Mouse (Mus musculus) E14TG2a.4 (cell line): Measurements from ENCODE around the gene Tspo2.

Source experiments
- H3K27me3 ChIP-seq: 2 replicates; pipeline ENCODE4 v1.6.1; 2014; ENCODE audit warnings: low read length, control low read depth; ENCODE audit not compliant: insufficient read depth
- H3K36me3 ChIP-seq: 2 replicates; pipeline ENCODE4 v1.6.1; 2014; ENCODE audit warnings: low read length, control low read depth; ENCODE audit not compliant: insufficient read depth
- H3K4me1 ChIP-seq: replicated peaks from 2 replicates; pipeline ENCODE4 v1.6.1; 2014; ENCODE audit warnings: low read depth, low read length, control low read depth
- H3K4me3 ChIP-seq: replicated peaks from 2 replicates; pipeline ENCODE4 v1.5.1; 2014; ENCODE audit warnings: mild to moderate bottlenecking, low read length
- H3K9me3 ChIP-seq: 2 replicates; pipeline ENCODE4 v1.6.1; 2014; ENCODE audit warnings: low read length, control low read depth
- CTCF ChIP-seq: conservative IDR thresholded peaks from 2 replicates; pipeline ENCODE4 v1.5.1; 2014; ENCODE audit warnings: low read length
- NANOG ChIP-seq: IDR thresholded peaks from 2 replicates; pipeline ENCODE4 v1.6.1; 2014; ENCODE audit warnings: borderline replicate concordance, low read length, mixed read lengths
- POU5F1 ChIP-seq: IDR thresholded peaks from 2 replicates; pipeline ENCODE4 v1.6.1; 2014; ENCODE audit warnings: low read length, borderline replicate concordance

Gene Tspo2

DNA sequence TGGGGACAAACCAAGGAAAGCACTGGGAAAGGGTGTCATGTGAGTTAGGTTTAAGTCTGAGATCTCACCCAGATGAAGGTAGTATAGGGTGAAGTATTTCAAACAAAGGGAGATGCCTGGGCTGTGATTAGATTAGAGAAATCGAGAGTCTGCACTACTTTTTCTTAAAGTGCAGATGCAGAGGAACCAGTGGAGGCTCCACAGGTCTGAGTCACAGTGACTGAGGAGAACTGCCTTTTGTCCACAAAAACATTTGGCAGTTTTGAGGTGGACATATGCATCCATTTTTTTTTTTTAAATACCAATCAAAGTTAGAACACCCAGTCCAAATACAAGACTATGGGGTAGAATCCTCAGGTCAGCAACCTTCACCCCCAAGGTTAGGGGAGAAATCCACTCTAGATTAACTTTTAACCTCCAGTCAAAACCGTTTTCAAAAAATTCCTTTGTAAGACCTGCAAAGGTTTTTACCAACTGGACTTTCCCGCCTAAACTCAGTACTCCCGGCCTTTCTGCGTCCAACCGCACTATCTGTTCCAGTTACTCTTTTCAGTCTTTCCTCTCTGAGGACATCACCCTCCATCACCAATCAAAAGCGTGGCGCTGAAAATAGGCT, 43.3 kb downstream of the Tspo2 start:
- Histone ChIP-seq H3K27me3 (no peaks in the 10 kb centered on the region), H3K36me3 (peaks cover 47% of the 10 kb centered on the region), H3K9me3 (no peaks in the 10 kb centered on the region), H3K4me1 (peaks cover 51% of the 10 kb centered on the region), H3K4me3 (peak overlapping the region; percentile 99)
- TF ChIP-seq POU5F1: no peak
- no peak for TF ChIP-seq CTCF

DNA sequence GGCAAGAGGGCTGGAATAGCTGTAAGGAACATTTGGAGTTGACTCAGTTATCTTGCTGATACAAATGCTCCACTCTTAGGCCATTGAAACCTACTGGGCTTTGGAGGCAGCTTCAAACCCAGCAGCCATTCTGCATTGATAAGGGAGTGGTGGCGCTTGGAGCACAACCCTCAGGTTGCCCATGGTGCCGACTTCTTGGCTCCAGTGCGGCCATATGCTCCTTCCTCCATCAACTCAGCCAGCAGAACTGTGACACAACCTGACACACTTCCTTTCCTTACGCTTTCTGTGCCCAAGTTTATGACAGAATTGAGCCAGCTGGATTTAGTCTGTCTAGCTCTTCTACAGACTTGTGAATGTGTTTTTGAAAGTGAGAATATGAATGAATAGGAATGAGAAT, 44.2 kb downstream of the Tspo2 start:
- H3K27me3 ChIP-seq: no peaks in the 10 kb centered on the region
- no peaks in the 10 kb centered on the region for H3K9me3 ChIP-seq
- peaks cover 51% of the 10 kb centered on the region for H3K4me1 ChIP-seq
- peak overlapping the region; percentile 99 for H3K4me3 ChIP-seq
- TF ChIP-seq POU5F1 (no peak), CTCF (no peak), NANOG (no peak)
- peaks cover 45% of the 10 kb centered on the region for H3K36me3 ChIP-seq

DNA sequence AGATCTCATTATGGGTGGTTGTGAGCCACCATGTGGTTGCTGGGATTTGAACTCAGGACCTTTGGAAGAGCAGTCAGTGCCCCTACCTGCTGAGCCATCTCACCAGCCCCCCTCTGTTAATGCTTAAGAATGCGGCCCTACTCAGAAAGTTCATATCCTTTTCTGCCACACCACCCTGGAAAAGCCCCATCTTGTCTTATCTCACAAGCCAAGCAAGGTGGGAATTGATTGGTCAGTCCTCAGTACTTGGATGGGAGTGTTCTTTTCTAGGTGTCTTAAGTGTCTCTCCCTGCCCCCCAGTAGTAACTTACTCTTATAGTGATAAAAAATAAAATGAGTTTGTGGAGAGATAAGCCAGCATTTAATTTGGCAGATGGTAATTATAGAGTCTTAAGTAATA, 46.6 kb downstream of the Tspo2 start:
- H3K4me3 ChIP-seq: no peak overlapping the region
- H3K4me1 ChIP-seq: peaks cover 40% of the 10 kb centered on the region
- no peaks in the 10 kb centered on the region for H3K27me3 ChIP-seq
- peaks cover 57% of the 10 kb centered on the region for H3K36me3 ChIP-seq
- TF ChIP-seq NANOG: no peak
- no peak for TF ChIP-seq POU5F1
- TF ChIP-seq CTCF: no peak
- H3K9me3 ChIP-seq: no peaks in the 10 kb centered on the region

GRCm38 (mm10) chr17:48403848-48404247, 47.5 kb downstream of the Tspo2 start:
- Histone ChIP-seq H3K27me3 (no peaks in the 10 kb centered on the region), H3K4me1 (peaks cover 42% of the 10 kb centered on the region), H3K36me3 (peaks cover 65% of the 10 kb centered on the region), H3K4me3 (no peak overlapping the region), H3K9me3 (no peaks in the 10 kb centered on the region)
- no peak for TF ChIP-seq NANOG
- no peak for TF ChIP-seq CTCF
- TF ChIP-seq POU5F1: no peak

DNA sequence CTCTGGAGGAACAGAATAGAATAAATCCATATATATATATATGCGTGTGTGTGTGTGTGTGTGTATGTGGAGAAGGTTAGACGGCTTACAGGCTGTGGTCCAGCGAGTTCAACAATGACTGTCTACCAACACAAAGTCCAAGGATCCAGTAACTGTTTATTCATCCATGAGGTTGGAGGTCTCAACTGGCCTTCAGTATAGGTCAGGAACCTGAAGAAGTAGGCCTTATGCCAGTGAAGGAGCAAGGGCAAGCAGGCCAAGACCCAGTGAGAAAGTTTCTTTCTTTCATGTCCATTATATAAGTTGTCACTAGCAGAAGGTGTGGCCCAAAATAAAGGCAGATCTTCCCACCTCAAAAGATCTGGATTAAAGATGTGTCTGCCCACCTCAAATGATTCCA, 48.6 kb downstream of the Tspo2 start:
- Histone ChIP-seq H3K27me3 (no peaks in the 10 kb centered on the region), H3K4me3 (no peak overlapping the region), H3K9me3 (no peaks in the 10 kb centered on the region), H3K36me3 (peaks cover 76% of the 10 kb centered on the region), H3K4me1 (peaks cover 45% of the 10 kb centered on the region)
- no peak for TF ChIP-seq POU5F1
- TF ChIP-seq CTCF: no peak
- TF ChIP-seq NANOG: no peak

DNA sequence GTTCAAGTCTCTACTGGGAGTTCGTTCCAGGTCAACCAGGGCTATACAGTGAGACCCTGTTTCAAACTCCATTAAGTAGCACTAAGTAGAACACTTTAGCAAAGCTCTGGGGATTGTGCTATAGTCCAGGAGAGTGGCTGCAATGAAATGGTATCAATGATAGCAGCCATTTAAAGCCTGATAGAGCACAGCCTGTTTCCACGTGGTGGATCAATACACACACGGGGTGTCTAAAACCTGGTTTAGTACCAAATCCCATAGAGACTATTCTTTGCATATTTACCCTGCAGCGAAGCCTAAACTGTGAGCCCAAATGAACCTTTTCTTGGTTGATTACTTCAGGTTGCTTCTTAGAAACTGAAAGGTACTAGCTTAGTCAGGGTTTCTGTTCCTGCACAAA, 49.6 kb downstream of the Tspo2 start:
- peaks cover 77% of the 10 kb centered on the region for H3K36me3 ChIP-seq
- TF ChIP-seq CTCF (no peak), NANOG (no peak), POU5F1 (no peak)
- no peak overlapping the region for H3K4me3 ChIP-seq
- H3K9me3 ChIP-seq: no peaks in the 10 kb centered on the region
- peaks cover 37% of the 10 kb centered on the region for H3K4me1 ChIP-seq
- no peaks in the 10 kb centered on the region for H3K27me3 ChIP-seq
